Mouse (Mus musculus) spleen, adult 12 weeks (tissue): ENCODE results near the gene Dhx58.

Experiments used
- DNase-seq: peaks from one replicate; pipeline ENCODE4 v3.0.0; 2022; ENCODE audit warnings: low spot score

The Dhx58 gene

DNA sequence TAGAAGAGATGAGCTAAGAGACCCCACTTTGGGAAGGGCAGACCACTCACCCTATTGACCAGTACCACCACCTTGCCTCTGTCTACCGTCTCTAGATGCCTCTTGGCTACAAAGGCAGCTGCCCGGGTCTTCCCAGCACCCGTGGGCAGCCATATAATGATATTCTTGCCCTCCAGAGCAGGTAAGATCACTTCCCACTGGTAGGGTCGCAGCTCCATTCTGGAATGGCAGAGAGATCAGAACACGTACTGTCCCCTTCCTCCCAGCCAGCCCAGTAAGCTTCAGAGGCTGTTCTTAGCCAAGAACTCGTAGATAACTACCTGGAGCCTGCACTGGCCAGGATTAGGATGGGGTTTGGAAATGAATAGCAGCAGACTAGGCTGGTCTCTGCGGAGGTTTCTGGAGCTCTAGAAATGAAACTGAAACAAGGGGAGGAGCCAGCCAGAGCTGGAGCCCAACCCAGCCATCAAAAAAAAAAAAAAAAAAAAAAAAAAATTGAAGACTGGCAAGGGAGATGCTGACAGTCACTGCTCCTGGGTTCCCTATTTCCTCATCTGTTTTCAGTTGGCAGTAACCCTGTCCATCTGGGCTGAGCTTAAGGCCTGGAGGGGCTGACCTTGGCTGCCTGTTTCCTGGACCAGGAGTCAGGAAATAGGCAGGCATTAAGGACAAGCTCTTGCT is at the start of gene Dhx58:
Gene Dhx58 (minus strand): TSS at position 421 of the 681 bp plus-strand sequence.
- peak; percentile 33 for DNase-seq

GRCm38 (mm10) chr11:100752294-100752693 is 48.2 kb upstream of the Dhx58 start:
- no peak for DNase-seq

DNA sequence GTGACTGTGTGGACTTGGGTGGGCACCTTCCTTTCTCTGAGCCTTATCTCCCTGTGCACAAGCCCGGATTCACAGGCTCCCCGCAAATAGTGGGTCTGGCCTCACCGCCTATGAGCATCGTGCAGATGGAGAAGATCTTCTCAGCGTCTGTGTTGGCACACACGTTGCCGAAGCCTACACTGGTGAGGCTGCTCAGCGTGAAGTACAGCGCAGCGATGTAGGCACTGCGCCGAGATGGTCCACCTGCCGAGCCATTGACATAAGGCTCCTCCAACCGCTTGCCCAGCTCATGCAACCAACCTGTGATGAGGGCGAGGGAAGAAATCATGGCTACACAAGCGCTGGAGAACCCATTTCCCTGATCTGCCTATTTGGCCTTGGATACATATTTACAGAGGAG is 46.1 kb upstream of the Dhx58 start:
- no peak for DNase-seq

DNA sequence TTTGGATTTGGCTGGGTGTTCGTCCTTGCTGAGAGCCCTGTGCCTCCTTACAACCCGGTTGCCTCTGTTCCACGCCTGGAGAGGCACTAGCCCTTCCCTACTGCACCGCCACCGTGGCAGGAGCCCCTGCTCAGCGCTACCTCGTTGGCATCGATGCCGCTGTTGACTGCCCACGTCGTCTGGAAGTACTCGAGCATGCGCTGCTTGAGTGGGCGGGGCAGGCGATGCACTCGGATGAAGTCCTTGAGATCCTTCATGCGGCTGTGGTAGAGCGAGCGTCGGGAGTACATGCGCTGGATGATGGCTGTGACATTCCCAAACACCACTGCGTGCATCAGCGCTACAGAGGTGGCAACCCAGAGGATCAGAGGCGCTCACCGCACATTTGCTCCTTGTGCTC is 45.4 kb upstream of the Dhx58 start:
- no peak for DNase-seq

- no peak for DNase-seq
Observed at GRCm38 (mm10) chr11:100748620-100749019, 44.5 kb upstream of the Dhx58 start.

DNA sequence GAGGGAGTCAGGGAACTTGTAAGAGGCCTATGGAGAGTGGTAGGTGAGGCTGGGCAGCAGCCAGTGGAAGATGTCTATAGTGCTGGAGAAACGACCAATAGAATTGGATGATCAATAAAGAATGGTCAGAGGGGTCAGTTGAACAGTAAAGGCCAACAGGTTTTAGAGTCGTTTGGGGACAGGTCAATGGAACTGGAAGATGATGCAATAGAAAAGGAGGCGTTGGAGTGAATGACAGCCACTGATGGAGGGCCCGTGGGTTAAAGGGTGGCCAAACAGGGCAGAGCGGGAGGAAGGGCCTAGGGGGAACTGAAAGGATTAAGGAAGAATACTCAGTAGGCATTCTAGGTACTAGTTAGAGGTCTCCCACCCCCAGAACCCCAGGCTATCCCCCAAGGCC is 43.0 kb upstream of the Dhx58 start:
- DNase-seq: no peak

GRCm38 (mm10) chr11:100746546-100746945 is 42.5 kb upstream of the Dhx58 start:
- DNase-seq: no peak

- no peak for DNase-seq
Observed at GRCm38 (mm10) chr11:100745085-100745484, 41.0 kb upstream of the Dhx58 start.

DNA sequence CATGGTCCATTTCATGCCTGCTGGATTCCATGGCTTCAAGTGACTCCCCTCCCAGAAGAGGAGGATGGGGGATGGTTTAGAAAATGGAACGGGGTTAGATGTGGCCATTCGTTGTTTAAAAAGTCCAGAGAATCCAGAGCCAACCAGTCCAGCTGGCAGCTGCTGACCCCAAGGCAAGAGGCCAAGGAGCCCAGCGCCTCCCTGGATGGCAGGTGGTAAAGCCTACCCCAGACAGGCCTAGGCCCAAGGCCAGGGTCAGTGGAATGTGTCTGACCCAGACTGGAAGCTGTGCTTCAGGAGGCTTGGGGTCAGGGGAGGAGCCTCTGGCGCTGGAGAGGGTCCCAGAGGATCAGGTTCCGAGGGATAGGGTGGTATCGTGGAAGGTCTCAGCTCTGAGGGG is 37.3 kb upstream of the Dhx58 start:
- DNase-seq: no peak

DNA sequence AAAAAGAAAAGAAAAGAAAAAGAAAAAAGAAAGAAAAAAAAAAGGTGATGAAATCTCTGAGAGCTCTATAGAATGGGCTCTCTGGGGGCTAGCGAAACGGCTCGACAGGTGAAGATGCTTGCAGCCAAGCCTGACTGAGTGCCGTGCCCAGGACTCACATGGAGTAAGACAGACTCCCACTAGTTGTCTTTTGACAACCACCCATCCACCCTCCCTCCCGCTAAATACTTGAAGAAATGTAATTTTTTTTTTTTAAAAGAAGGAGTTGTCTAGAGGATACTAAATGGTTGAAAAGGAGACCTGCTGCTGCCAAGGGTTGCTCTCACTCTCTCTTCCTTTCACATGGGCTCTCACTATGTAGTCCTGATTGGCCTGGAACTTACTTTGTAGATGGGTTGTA is 34.7 kb upstream of the Dhx58 start:
- no peak for DNase-seq

DNA sequence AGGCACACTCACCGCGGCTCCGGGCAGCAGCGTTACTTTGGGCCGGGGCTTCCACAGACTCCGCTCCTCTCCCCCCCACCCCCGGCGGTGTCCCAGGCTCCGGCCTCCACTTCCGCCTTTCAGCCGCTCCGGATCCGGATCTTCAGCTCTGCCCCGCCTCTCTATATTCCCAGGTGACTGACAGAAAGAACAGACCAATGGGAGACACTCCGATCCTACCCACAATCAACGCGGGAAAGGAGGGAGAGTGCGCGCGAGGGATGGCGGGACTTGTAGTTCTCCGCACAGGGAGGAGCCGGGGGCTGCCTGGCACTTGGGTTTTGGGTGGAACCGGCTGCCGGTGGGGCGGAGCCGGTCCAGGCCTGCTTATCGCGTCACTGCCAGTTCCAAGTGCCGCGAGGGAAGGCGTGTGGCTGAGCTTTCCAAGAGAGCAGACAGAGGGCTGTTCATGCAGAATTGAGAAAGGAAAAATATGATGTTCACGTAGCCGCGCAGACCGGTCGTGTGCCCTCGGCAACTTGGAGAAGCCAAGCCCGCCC is 34.1 kb upstream of the Dhx58 start, which contains the start of gene Rab5c:
Gene Rab5c (minus strand): TSS at position 150 of the 539 bp plus-strand sequence.
- DNase-seq: peak; percentile 98

GRCm38 (mm10) chr11:100737105-100737733 is 33.1 kb upstream of the Dhx58 start:
- DNase-seq: no peak

GRCm38 (mm10) chr11:100736746-100737080 is 32.6 kb upstream of the Dhx58 start:
- no peak for DNase-seq

- no peak for DNase-seq
Observed at GRCm38 (mm10) chr11:100735954-100736745, 32.1 kb upstream of the Dhx58 start.

GRCm38 (mm10) chr11:100735134-100735865 is 31.2 kb upstream of the Dhx58 start:
- DNase-seq: no peak

GRCm38 (mm10) chr11:100730477-100731205 is 26.6 kb upstream of the Dhx58 start:
- DNase-seq: no peak

DNA sequence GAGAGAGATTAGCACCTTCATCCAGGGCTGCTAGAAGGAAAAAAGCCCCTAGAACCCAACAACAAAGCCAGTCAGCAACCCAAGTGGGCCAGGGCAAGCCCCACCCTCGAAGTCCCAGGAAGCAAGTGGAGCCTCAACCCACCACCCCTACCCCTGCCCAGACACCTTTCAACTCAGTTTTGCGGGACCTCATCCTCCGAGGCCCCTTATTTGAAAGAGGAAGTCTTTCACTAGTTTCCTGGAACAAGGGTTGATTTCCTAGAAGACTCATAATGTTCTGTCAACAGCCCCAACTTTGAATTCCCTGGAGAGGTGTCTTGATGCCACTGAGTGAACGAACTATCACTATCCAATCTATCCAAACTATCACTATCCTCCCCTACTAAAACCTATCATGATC is 25.9 kb upstream of the Dhx58 start:
- DNase-seq: no peak

DNA sequence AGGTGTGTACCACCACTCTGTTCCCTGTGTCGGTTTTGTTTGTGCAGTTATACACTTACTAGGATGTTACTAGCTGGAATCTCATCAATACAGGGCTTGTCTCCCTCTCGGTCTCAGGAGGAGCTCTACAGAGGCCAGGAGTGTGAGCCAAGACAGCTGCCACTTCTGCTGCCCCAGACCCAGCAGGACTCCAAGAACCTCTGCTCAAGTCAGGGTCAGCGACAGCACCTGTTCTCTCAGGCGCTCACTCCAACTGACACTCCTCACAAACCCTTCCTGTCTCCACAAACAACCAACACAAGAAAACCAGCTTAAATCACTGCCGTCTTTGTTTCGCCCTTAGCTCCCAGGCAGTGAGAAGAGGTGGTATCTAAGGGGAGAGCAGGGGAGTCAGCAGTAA is 24.5 kb upstream of the Dhx58 start:
- DNase-seq: no peak

GRCm38 (mm10) chr11:100727201-100727600 is 23.1 kb upstream of the Dhx58 start:
- DNase-seq: no peak

DNA sequence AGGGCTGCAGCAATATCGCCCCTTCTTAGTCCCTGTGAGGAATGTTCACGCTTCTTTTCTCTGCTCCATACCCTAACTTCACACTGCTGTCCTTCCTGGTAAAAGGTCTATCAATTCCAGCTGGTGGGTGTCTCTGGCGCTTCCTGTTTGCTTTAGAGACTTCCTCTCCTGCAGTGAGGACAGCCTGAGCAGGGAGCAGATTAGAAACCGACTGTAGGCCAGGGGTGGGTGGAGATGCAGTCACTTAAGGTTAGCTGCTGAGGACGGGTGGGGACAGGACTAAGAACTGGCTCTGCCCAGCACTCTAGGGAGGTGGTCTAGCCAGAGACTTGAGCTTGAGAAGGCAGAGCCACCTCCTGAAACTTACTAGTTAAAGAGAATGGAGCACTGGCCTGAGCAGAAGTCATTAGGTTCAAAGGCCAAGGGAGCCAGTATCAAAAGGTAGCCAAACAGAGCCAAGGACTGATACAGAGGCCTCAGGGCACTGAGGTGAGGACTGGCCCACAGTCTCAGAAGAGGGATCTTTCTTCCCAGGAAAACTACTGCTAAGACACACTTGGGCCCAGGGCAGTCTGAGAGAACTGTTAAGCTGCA is 20.9 kb upstream of the Dhx58 start:
- no peak for DNase-seq

DNA sequence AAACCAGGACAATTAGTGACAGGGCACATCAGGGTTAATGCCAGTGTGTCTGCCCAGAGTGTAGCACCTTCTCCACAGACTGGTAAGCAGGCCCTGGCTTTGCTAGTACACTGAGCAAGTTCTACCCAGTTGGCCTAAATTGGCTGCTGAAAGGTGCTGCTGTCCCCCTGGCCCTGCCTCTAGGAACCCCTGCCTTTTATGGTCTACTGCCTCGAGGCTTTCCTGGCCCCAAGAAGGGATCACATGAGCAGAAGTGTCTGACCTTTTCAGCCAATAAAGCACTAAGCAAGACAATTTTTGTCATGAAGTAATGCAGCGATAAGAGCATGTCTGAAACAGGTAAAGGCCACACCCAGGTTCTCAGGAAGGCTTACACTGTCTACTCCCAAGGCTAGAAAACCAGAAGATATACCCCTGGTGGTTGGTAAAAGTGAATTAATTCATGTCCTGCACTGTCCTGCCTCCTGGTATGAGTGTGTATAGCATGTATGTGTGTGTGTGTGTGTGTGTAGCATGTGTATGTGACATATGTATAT is 18.5 kb upstream of the Dhx58 start:
- DNase-seq: no peak
